Mouse (Mus musculus) gonadal fat pad, adult 2 months (tissue): Measurements from ENCODE around the gene Zmiz1. TPM values are rescaled to one million over a fixed set of nuclear protein-coding genes. Genes with fewer than 3 reads are reported as not detected.

Experiments used
- DNase-seq: peaks from one replicate; pipeline ENCODE4 v3.0.0-alpha.2; 2012; ENCODE audit warnings: low read depth
- polyA plus RNA-seq: library from polyadenylated mRNA; depleted of rRNA; stranded (reverse); fragments of >200 nt; gene quantifications from 2 replicates; pipeline ENCODE4 v1.2.3, GENCODE M21; 2012

The Zmiz1 gene
- polyA plus RNA-seq, 1 experiment: 16.3 TPM

- DNase-seq: no peak
Observed at GRCm38 (mm10) chr14:25534396-25534769, 75.4 kb downstream of the Zmiz1 start.

DNA sequence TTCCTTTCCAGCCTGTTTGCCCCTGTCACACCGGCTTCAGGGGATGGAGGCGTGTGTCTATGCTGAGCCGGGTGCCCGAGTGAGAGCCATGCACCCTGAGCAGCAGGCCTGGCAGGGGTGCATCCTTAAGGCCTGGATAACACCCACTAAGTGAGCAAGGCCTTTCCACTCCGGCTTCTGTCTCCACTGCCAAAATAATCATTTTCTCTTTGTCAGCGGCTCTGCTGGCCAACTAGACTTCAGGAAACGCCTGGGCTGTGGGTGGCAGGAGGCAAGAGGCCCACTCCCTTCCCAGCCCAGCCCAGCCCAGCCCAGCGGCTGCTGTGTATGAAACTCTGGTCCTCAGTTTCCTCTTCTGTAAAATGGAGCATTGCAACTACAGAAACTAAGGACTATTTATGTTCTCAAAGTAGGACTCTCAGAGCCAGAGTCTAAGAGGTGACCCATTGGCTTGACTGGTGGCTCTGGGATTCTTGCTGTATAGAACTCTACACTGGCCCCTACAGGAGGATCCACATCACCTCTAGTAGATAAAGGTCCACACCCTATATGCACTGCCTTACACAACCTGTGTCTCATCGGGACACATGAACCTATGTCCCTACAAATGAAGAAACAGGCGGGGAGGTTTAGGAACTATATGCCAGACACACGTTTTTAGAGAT is 76.1 kb downstream of the Zmiz1 start:
- DNase-seq: no peak

- DNase-seq: no peak
Observed at GRCm38 (mm10) chr14:25535583-25535943, 76.6 kb downstream of the Zmiz1 start.

GRCm38 (mm10) chr14:25536476-25536875 is 77.5 kb downstream of the Zmiz1 start:
- no peak for DNase-seq

DNA sequence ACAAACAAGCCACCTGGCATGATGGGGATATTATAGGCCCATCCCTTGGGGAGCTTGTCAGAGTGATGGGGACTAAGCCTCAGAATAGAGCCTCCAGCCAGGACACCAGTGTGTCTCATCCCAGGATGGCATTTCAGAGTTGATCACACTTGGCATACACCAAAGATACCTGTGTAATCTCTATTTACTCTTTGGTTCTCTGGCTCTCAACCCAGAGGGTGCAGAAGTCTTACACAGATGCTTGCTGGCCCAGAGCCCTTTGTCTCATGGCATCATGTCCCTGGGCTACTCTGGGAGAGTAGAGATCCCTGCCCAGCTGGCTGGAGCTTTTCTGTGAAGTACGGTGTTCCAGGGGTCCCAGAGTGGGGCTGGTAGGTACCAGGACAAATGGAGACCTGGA is 78.4 kb downstream of the Zmiz1 start:
- no peak for DNase-seq

DNA sequence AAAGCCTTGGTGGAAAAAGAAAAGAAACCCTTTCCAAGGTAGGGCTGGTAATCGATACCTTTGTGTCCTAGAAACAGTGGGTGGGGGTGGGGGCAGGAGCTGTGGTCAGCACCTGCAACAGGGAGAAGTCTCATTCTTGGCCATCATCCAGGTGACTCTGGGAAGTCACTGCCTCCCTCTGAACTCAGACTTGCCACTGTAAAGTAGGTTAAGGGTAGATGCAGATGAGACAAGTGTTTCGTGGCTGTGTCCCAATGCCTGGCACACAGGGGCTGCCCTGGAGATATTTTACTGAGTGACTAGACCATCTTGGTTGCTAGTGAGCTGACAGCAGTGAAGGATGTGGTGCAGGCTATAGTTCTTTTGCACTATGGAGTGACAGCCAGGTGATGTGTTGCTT is 79.5 kb downstream of the Zmiz1 start:
- DNase-seq: peak; percentile 77

GRCm38 (mm10) chr14:25539493-25540116 is 80.6 kb downstream of the Zmiz1 start:
- no peak for DNase-seq

GRCm38 (mm10) chr14:25540172-25540571 is 81.2 kb downstream of the Zmiz1 start:
- no peak for DNase-seq

GRCm38 (mm10) chr14:25541213-25541612 is 82.2 kb downstream of the Zmiz1 start:
- DNase-seq: no peak

DNA sequence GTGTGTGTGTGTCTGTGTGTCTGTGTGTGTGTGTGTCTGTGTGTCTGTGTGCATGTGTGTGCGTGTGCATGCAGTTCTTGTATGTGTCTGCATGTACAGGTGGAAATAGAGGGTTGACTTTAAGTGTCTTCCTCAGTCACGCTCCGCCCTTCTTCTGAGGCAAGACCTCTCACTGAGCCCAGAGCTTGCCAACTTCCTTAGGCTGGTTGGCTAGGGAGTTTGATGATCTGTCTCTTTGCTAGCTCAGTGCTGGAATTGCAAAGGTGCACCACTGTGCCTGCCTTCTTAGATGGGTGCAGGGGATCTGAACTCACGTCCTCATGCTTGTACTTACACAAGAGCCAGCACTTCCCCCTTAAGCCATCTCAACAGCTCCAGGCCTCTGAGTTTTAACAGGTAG is 84.1 kb downstream of the Zmiz1 start:
- peak; percentile 79 for DNase-seq

DNA sequence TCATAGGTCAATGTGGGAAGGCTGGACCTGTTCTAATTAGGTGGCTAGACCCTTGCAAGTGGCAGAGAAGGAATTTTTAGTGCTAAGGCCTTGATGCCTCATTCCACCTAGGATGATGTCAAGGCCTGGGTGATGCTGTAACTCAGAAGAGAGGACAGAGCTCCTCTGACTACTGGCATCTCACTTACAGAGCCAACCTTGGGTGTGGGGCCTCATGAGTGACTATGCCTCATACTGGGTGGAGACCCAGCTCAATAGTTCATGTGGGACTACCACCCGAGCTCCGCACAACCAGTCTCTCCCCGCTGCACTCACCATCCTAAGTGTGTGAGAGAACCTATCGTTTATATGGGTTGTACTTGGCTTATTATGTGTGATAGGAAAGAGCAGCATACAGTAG is 84.9 kb downstream of the Zmiz1 start:
- DNase-seq: no peak

GRCm38 (mm10) chr14:25546852-25547621 is 88.1 kb downstream of the Zmiz1 start:
- no peak for DNase-seq

GRCm38 (mm10) chr14:25547882-25548281 is 88.9 kb downstream of the Zmiz1 start:
- no peak for DNase-seq

GRCm38 (mm10) chr14:25548650-25549049 is 89.7 kb downstream of the Zmiz1 start:
- DNase-seq: no peak

DNA sequence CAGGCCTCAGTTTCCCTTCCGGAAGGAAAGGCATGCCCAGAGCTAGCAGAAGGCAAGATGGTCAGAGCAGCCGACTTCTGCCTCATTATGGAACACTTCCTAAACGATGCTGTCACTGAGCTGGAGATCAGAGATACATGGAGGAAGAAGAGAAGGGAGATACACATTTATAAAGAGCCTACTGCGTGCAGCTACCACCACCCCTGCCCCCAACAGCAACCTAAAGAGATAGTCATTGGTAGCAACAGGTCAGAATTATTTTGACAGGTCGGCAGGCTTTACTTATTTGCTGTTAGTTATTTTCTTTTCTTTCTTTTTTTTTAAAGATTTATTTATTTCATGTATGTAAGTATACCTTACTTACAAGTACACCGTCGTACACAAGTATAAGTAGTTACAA is 90.1 kb downstream of the Zmiz1 start:
- no peak for DNase-seq

GRCm38 (mm10) chr14:25549871-25550840 is 91.2 kb downstream of the Zmiz1 start:
- DNase-seq: peak; percentile 87

DNA sequence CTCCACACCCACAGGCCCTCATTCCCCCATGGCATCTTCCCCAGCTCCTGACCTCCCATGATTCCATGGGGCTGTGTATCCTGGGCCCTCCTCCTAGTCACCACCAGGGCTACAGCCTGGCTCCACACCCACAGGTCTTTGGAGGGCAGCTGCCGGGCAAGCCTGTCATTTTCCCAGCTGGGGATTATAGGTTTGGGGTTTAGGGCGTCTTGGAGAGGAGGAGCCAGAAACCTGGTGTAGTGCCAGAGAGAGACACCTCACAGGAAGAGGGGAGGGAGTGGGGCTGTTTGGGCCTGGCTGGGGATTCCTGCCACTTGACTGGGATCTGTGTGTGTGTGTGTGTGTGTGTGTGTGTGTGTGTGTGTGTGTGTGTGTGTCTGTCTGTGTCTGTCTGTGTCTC is 92.7 kb downstream of the Zmiz1 start:
- DNase-seq: no peak

DNA sequence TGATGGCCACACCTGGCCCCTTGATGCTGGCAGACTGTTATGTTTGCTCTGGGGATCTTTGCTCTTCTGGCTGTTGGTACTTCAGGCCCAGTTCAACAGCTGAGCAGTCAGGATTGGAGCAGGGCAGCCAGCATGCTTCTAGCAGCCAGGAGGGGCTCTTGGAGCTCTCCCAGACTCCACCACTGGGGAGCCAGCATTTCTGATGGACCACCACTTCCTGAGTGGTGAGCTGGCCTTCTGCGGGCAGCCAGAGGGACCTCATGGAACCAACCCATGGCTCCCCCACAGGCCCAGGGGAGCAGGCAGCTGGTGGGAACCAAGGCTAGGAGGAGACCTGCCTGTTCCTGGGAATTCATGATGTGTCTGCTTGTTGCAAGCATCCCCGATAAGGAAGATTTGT is 94.4 kb downstream of the Zmiz1 start:
- no peak for DNase-seq

DNA sequence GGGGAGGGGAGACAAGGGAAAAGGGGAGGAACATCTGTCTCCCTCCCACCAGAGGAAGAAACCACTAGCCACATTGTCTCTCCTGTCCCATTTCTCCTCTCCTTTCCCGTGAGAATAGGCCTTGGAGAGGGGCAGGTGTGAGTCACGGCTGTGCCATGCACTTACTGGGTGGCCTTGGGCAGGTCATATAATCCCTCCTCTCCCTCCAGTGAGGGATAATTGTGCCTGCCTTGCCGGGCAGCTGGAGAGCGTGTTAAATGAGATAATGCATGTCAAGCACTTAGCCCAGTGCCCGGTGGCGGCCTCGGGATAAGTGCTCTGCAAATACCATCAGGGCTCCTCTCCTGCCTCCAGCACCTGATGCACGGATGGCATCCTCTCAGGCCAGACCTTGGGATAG is 95.8 kb downstream of the Zmiz1 start:
- no peak for DNase-seq

- no peak for DNase-seq
Observed at GRCm38 (mm10) chr14:25555291-25555781, 96.4 kb downstream of the Zmiz1 start.

DNA sequence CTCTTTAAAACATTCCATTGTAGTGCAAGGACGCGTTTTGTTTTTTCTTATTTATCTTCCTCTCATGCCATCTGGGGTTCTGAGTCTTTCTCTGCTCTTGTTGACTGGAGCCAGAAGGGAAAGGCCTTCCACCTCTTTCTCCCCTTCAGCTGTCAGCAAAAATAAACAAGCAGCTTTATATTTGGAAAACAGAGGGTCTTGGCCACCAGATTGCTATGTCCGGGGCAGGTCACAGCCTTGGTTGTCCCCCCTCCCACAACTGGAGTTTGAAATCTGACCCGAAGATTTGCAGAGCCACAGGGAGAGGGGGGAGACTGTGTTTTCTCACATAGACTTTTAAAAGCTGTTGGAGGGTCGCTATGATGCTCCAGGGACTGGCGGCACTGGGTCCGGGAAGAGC is 96.9 kb downstream of the Zmiz1 start:
- DNase-seq: no peak

DNA sequence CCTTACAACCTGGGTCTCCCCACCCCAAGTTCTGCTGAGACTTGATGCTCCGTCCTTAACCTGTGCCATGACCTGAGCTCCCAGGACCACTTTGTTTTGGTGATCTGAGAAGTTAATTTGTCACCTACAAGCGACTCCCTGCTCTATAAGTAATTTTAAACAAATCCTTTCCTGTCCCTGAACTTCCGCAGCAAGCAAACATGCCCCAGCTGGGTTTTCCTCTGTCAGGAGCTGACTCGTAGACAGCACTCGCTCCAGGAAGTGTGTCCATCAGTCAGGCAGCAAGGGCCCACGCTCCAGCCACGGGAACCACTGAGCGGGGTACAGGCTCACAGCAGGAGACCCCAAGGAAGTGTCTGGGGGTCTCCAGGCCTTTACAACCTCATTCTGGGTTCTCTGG is 98.0 kb downstream of the Zmiz1 start:
- no peak for DNase-seq
